Mouse (Mus musculus) MEL (cell line): ENCODE measurements around the gene Cdkn2a. TPM values are rescaled to one million over a fixed set of nuclear protein-coding genes. Genes with fewer than 3 reads are reported as not detected.

Experiments used
- DNase-seq: peaks from one replicate; pipeline ENCODE4 v3.0.0; 2011; ENCODE audit warnings: low read depth, low spot score
- H3K27ac ChIP-seq: 2 replicates; pipeline ENCODE4 v1.5.1; 2012; ENCODE audit warnings: low read depth, mild to moderate bottlenecking, control low read depth, low read length, moderate library complexity; ENCODE audit not compliant: control insufficient read depth
- H3K27me3 ChIP-seq, 2 experiments: fragments of 150-350 bp in 1 of 2; sonication (generic) in 1 of 2; 2 replicates each; pipeline ENCODE4 v1.6.1; 2012; ENCODE audit warnings: low read length in 2 of 2, mild to moderate bottlenecking in 2 of 2, improper control_type of control experiment in 1 of 2, moderate library complexity in 1 of 2; ENCODE audit not compliant: insufficient read depth in 2 of 2, control insufficient read depth in 1 of 2
- H3K36me3 ChIP-seq, 2 experiments: 2 replicates each; pipeline ENCODE4 v1.6.1; 2012 to 2014; ENCODE audit warnings: low read length in 2 of 2, improper control_type of control experiment in 1 of 2, inconsistent platforms in 1 of 2, mild to moderate bottlenecking in 1 of 2; ENCODE audit not compliant: insufficient read depth in 2 of 2, control insufficient read depth in 1 of 2
- H3K4me1 ChIP-seq, 2 experiments: fragments of 150-350 bp in 1 of 2; sonication (generic) in 1 of 2; 2 replicates each; pipeline ENCODE4 v1.6.1; 2012; ENCODE audit warnings: low read length in 2 of 2, improper control_type of control experiment in 1 of 2, mild to moderate bottlenecking in 1 of 2; ENCODE audit not compliant: insufficient read depth in 2 of 2, control insufficient read depth in 1 of 2
- H3K4me3 ChIP-seq, 2 experiments: fragments of 150-350 bp in 1 of 2; sonication (generic) in 1 of 2; 2 replicates each; pipeline ENCODE4 v1.5.1; 2012; ENCODE audit warnings: low read depth in 2 of 2, low read length in 2 of 2, mild to moderate bottlenecking in 2 of 2, moderate library complexity in 2 of 2, control low read depth in 1 of 2, improper control_type of control experiment in 1 of 2; ENCODE audit not compliant: control insufficient read depth in 1 of 2, insufficient read depth in 1 of 2
- H3K79me2 ChIP-seq: 2 replicates; pipeline ENCODE4 v1.6.1; 2012; ENCODE audit warnings: mild to moderate bottlenecking, low read length, moderate library complexity; ENCODE audit not compliant: control insufficient read depth, poor library complexity, insufficient read depth
- H3K9ac ChIP-seq: 2 replicates; pipeline ENCODE4 v1.6.1; 2012; ENCODE audit warnings: low read depth, mild to moderate bottlenecking, control low read depth, low read length, moderate library complexity; ENCODE audit not compliant: control insufficient read depth, poor library complexity, severe bottlenecking
- H3K9me3 ChIP-seq: fragments of 150-350 bp; sonication (generic); replicated peaks from 2 replicates; pipeline ENCODE4 v1.6.1; 2012; ENCODE audit warnings: mild to moderate bottlenecking, low read length, improper control_type of control experiment, moderate library complexity; ENCODE audit not compliant: insufficient read depth
- BHLHE40 ChIP-seq: IDR thresholded peaks from 2 replicates; pipeline ENCODE4 v1.6.1; 2012; ENCODE audit warnings: low read depth, mild to moderate bottlenecking, inconsistent platforms, low read length, improper control_type of control experiment, borderline replicate concordance
- CHD2 ChIP-seq: IDR thresholded peaks from 2 replicates; pipeline ENCODE4 v1.6.1; 2011; ENCODE audit warnings: low read length, improper control_type of control experiment
- CTCF ChIP-seq, 3 experiments: IDR thresholded peaks in 2 of 3; conservative IDR thresholded peaks in 1 of 3; 2 replicates each; pipeline ENCODE4 v1.5.1; 2011 to 2012; ENCODE audit warnings: low read length in 3 of 3, low read depth in 2 of 3, mild to moderate bottlenecking in 2 of 3, improper control_type of control experiment in 1 of 3, inconsistent platforms in 1 of 3, mixed read lengths in 1 of 3, moderate library complexity in 1 of 3; ENCODE audit not compliant: control insufficient read depth in 1 of 3, insufficient read depth in 1 of 3, poor library complexity in 1 of 3, severe bottlenecking in 1 of 3
- ELF1 ChIP-seq: IDR thresholded peaks from 2 replicates; pipeline ENCODE4 v1.6.1; 2014; ENCODE audit warnings: low read depth, mild to moderate bottlenecking, inconsistent platforms, low read length, improper control_type of control experiment, moderate library complexity
- EP300 ChIP-seq, 2 experiments: IDR thresholded peaks; 2 replicates each; pipeline ENCODE4 v1.6.1; 2011; ENCODE audit warnings: improper control_type of control experiment in 2 of 2, low read length in 2 of 2, low read depth in 1 of 2, mild to moderate bottlenecking in 1 of 2
- ETS1 ChIP-seq: IDR thresholded peaks from 2 replicates; pipeline ENCODE4 v1.6.1; 2012; ENCODE audit warnings: low read depth, mild to moderate bottlenecking, inconsistent platforms, low read length, improper control_type of control experiment, moderate library complexity
- GABPA ChIP-seq: IDR thresholded peaks from 2 replicates; pipeline ENCODE4 v1.6.1; 2012; ENCODE audit warnings: low read depth, mild to moderate bottlenecking, inconsistent platforms, low read length, improper control_type of control experiment, moderate library complexity
- GATA1 ChIP-seq: IDR thresholded peaks from 2 replicates; pipeline ENCODE4 v1.6.1; 2011; ENCODE audit warnings: low read depth, low read length, improper control_type of control experiment
- JUND ChIP-seq: IDR thresholded peaks from 2 replicates; pipeline ENCODE4 v1.6.1; 2011; ENCODE audit warnings: low read depth, mild to moderate bottlenecking, improper control_type of control experiment, low read length
- MAFK ChIP-seq: IDR thresholded peaks from 2 replicates; pipeline ENCODE4 v1.6.1; 2011; ENCODE audit warnings: low read depth, mild to moderate bottlenecking, low read length, improper control_type of control experiment, borderline replicate concordance
- MAX ChIP-seq: IDR thresholded peaks from 2 replicates; pipeline ENCODE4 v1.6.1; 2011; ENCODE audit warnings: low read length, improper control_type of control experiment
- MAZ ChIP-seq: IDR thresholded peaks from 2 replicates; pipeline ENCODE4 v1.6.1; 2012; ENCODE audit warnings: low read depth, mild to moderate bottlenecking, inconsistent platforms, low read length, improper control_type of control experiment
- MEF2A ChIP-seq: IDR thresholded peaks from 2 replicates; pipeline ENCODE4 v1.6.1; 2014; ENCODE audit warnings: low read depth, mild to moderate bottlenecking, inconsistent platforms, low read length, improper control_type of control experiment; ENCODE audit not compliant: poor library complexity, insufficient replicate concordance, severe bottlenecking; ENCODE audit errors: extremely low read depth
- MXI1 ChIP-seq: IDR thresholded peaks from 2 replicates; pipeline ENCODE4 v1.6.1; 2011; ENCODE audit warnings: mild to moderate bottlenecking, low read depth, low read length, improper control_type of control experiment
- MYB ChIP-seq: IDR thresholded peaks from 2 replicates; pipeline ENCODE4 v1.6.1; 2011; ENCODE audit warnings: mild to moderate bottlenecking, low read depth, low read length, improper control_type of control experiment
- MYC ChIP-seq: IDR thresholded peaks from 2 replicates; pipeline ENCODE4 v1.6.1; 2011; ENCODE audit warnings: low read depth, mild to moderate bottlenecking, low read length, improper control_type of control experiment, moderate library complexity
- NELFE ChIP-seq: IDR thresholded peaks from 2 replicates; pipeline ENCODE4 v1.6.1; 2011; ENCODE audit warnings: low read depth, low read length, improper control_type of control experiment
- NRF1 ChIP-seq: IDR thresholded peaks from 2 replicates; pipeline ENCODE4 v1.6.1; 2014; ENCODE audit warnings: low read depth, mild to moderate bottlenecking, inconsistent platforms, low read length, improper control_type of control experiment, moderate library complexity; ENCODE audit not compliant: poor library complexity, insufficient read depth, severe bottlenecking
- POLR2A ChIP-seq, 2 experiments: IDR thresholded peaks; 2 replicates each; pipeline ENCODE4 v1.6.1; 2011 to 2012; ENCODE audit warnings: low read length in 2 of 2, mild to moderate bottlenecking in 2 of 2, control low read depth in 1 of 2, improper control_type of control experiment in 1 of 2, low read depth in 1 of 2, moderate library complexity in 1 of 2; ENCODE audit not compliant: control insufficient read depth in 1 of 2, insufficient read depth in 1 of 2, poor library complexity in 1 of 2
- RAD21 ChIP-seq: IDR thresholded peaks from 2 replicates; pipeline ENCODE4 v1.6.1; 2011; ENCODE audit warnings: mild to moderate bottlenecking, low read depth, low read length, improper control_type of control experiment
- RCOR1 ChIP-seq: IDR thresholded peaks from 2 replicates; pipeline ENCODE4 v1.6.1; 2012; ENCODE audit warnings: low read depth, mild to moderate bottlenecking, inconsistent platforms, low read length, improper control_type of control experiment
- SIN3A ChIP-seq: IDR thresholded peaks from 2 replicates; pipeline ENCODE4 v1.6.1; 2012; ENCODE audit warnings: low read length, improper control_type of control experiment, inconsistent platforms
- SMC3 ChIP-seq: IDR thresholded peaks from 2 replicates; pipeline ENCODE4 v1.6.1; 2011; ENCODE audit warnings: low read depth, low read length, improper control_type of control experiment
- TCF12 ChIP-seq: IDR thresholded peaks from 2 replicates; pipeline ENCODE4 v1.6.1; 2014; ENCODE audit warnings: low read depth, mild to moderate bottlenecking, inconsistent platforms, low read length, improper control_type of control experiment, moderate library complexity
- UBTF ChIP-seq: IDR thresholded peaks from 2 replicates; pipeline ENCODE4 v1.6.1; 2012; ENCODE audit warnings: low read depth, mild to moderate bottlenecking, inconsistent platforms, low read length, improper control_type of control experiment, moderate library complexity, borderline replicate concordance; ENCODE audit not compliant: insufficient read depth
- USF1 ChIP-seq: IDR thresholded peaks from 2 replicates; pipeline ENCODE4 v1.6.1; 2014; ENCODE audit warnings: low read depth, mild to moderate bottlenecking, inconsistent platforms, low read length, improper control_type of control experiment, moderate library complexity
- USF2 ChIP-seq, 2 experiments: IDR thresholded peaks; 2 replicates each; pipeline ENCODE4 v1.6.1; 2011 to 2012; ENCODE audit warnings: improper control_type of control experiment in 2 of 2, low read length in 2 of 2, borderline replicate concordance in 1 of 2, inconsistent platforms in 1 of 2, low read depth in 1 of 2, mild to moderate bottlenecking in 1 of 2; ENCODE audit not compliant: insufficient read depth in 1 of 2
- ZC3H11A ChIP-seq: IDR thresholded peaks from 2 replicates; pipeline ENCODE4 v1.6.1; 2012; ENCODE audit warnings: low read depth, mild to moderate bottlenecking, inconsistent platforms, low read length, improper control_type of control experiment
- ZKSCAN1 ChIP-seq: IDR thresholded peaks from 2 replicates; pipeline ENCODE4 v1.6.1; 2012; ENCODE audit warnings: low read depth, mild to moderate bottlenecking, inconsistent platforms, low read length, improper control_type of control experiment, moderate library complexity
- ZMIZ1 ChIP-seq: IDR thresholded peaks from 2 replicates; pipeline ENCODE4 v1.6.1; 2012; ENCODE audit warnings: low read depth, mild to moderate bottlenecking, inconsistent platforms, low read length, improper control_type of control experiment, moderate library complexity
- ZNF384 ChIP-seq: IDR thresholded peaks from 2 replicates; pipeline ENCODE4 v1.6.1; 2012; ENCODE audit warnings: low read depth, mild to moderate bottlenecking, inconsistent platforms, low read length, improper control_type of control experiment
- polyA plus RNA-seq, 2 experiments: library from polyadenylated mRNA; stranded (reverse) in 1 of 2; unstranded in 1 of 2; fragments of >175 nt in 1 of 2; fragments of >200 nt in 1 of 2; gene quantifications; 2 replicates each; pipeline versions ENCODE4 v1.2.1 to v1.2.4; 2012; ENCODE audit warnings: low replicate concordance in 2 of 2, low read depth in 1 of 2; ENCODE audit not compliant: insufficient read length in 2 of 2, insufficient read depth in 1 of 2, missing spikeins in 1 of 2
- total RNA-seq: library from RNA; depleted of rRNA; stranded (reverse); fragments of 300-350 nt; gene quantifications from 2 replicates; pipeline ENCODE4 v1.2.3, GENCODE M21; 2012

Cdkn2a gene
- total and polyA plus RNA-seq, 3 experiments: 163 to 355 TPM; not detected in 1

- Histone ChIP-seq H3K4me1 (no peaks in the 10 kb centered on the region), H3K9me3 (no peaks in the 10 kb centered on the region), H3K27ac (no peak overlapping the region), H3K79me2 (peaks cover under 1% of the 10 kb centered on the region; the same call in 1 of the 2 replicates), H3K36me3 (peaks cover 0 to 7% of the 10 kb centered on the region in 2 experiments; a peak in 1 of 4 replicates), H3K4me3 (no peak overlapping the region), H3K27me3 (no peaks in the 10 kb centered on the region), H3K9ac (no peak overlapping the region)
- DNase-seq: no peak
- TF ChIP-seq NELFE: no peak
- no peak for TF ChIP-seq ZNF384
- no peak for TF ChIP-seq MAX
- no peak for TF ChIP-seq MXI1
- TF ChIP-seq RCOR1: no peak
- TF ChIP-seq RAD21: no peak
- no peak for TF ChIP-seq POLR2A (IDR thresholded peaks at IDR 0.05; ENCODE audit: control insufficient read depth in 1 of 2, insufficient read depth in 1 of 2, low read depth in 1 of 2, low read length in 2 of 2, poor library complexity in 1 of 2)
- no peak for TF ChIP-seq MAFK
- TF ChIP-seq MYC: no peak
- TF ChIP-seq CTCF (IDR thresholded peaks at IDR 0.05 in 2 of 3, conservative IDR thresholded peaks at IDR 0.05 in 1 of 3; ENCODE audit: control insufficient read depth in 1 of 3, insufficient read depth in 1 of 3, low read depth in 2 of 3, low read length in 3 of 3, poor library complexity in 1 of 3, severe bottlenecking in 1 of 3): no peak
- no peak for TF ChIP-seq MAZ
- TF ChIP-seq JUND: no peak
- TF ChIP-seq GATA1: no peak
- no peak for TF ChIP-seq ZC3H11A
- no peak for TF ChIP-seq MEF2A
- TF ChIP-seq ZMIZ1: no peak
- no peak for TF ChIP-seq ELF1
- TF ChIP-seq SIN3A: no peak
- no peak for TF ChIP-seq EP300 (IDR thresholded peaks at IDR 0.05; ENCODE audit: low read depth in 1 of 2, low read length in 2 of 2)
- no peak for TF ChIP-seq ETS1
Measured at GRCm38 (mm10) chr4:89274006-89274405, 20.4 kb downstream of the Cdkn2a start.

DNA sequence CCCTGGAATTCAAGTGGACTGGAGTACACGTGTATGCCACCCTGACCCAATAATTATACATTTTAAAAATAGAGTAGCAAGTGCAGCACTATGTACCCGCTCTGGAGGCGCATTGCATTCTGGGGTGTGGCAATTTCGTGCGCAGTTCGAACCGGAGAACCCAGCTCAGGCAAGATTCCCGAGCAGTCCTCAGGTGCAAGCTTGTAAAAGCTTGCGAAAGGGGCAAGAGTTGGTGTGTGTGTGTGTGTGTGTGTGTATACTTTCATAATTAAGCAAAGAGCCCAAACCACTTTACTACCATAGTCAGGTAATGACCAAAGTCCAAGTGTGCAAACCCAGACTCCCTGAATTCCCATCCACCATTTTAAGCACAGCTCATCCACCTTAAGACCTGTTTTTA, 20.9 kb downstream of the Cdkn2a start:
- no peaks in the 10 kb centered on the region for H3K4me1 ChIP-seq
- H3K4me3 ChIP-seq: no peak overlapping the region
- TF ChIP-seq NRF1 (no peak), ZMIZ1 (no peak), TCF12 (no peak), USF1 (no peak), ETS1 (no peak), POLR2A (IDR thresholded peaks at IDR 0.05; ENCODE audit: control insufficient read depth in 1 of 2, insufficient read depth in 1 of 2, low read depth in 1 of 2, low read length in 2 of 2, poor library complexity in 1 of 2) (no peak), BHLHE40 (no peak), USF2 (IDR thresholded peaks at IDR 0.05; ENCODE audit: borderline replicate concordance in 1 of 2, insufficient read depth in 1 of 2, low read depth in 1 of 2, low read length in 2 of 2) (no peak), GABPA (no peak), SMC3 (no peak), ELF1 (no peak), MYB (no peak), UBTF (no peak), MYC (no peak), CHD2 (no peak), ZKSCAN1 (no peak)
- no peaks in the 10 kb centered on the region for H3K27me3 ChIP-seq
- H3K27ac ChIP-seq: no peak overlapping the region
- no peaks in the 10 kb centered on the region for H3K79me2 ChIP-seq
- no peaks in the 10 kb centered on the region for H3K9me3 ChIP-seq
- no peak overlapping the region for H3K9ac ChIP-seq
- DNase-seq: no peak
- H3K36me3 ChIP-seq: 0 out of 4 replicates have a peak, but pooled peaks cover 0 to 7% of the 10 kb centered on the region in 2 experiments
